In genomic region chr9:66275267-66275991, GRCm38 (mm10) we compare ENCODE assay signal across 9 mouse cellular contexts.
DNase-seq lines count a peak whose midpoint lies in the region; ATAC-seq and TF ChIP-seq lines count a peak whose summit lies in the region.
"Had no signal": no experiment of that assay in that cellular context is flagged by ENCODE, and none has a peak within 500 bp of the region (broad histone marks: within the 10 kb centered on the region; RNA-seq: fewer than 3 reads in every experiment).

No protein-coding gene starts in this region.

- peak; percentile 15 for DNase-seq in thymus, postnatal 25 days
- no peak for DNase-seq in thymus, postnatal 10 days (ENCODE audit: low spot score in 2 of 2)
- peak; percentile 82 for DNase-seq in forebrain, embryonic 11.5 days (ENCODE audit: low spot score)
- peak; percentile 43 to 50 for DNase-seq in heart, postnatal 36 days
- peak; percentile 52 to 72 for DNase-seq in layer of hippocampus, adult 2 months (ENCODE audit: low spot score in 2 of 2)
- no peak for DNase-seq in liver, postnatal 0 days
- peak; percentile 86 for DNase-seq in right cerebral cortex, adult 18-20 months

- 1% methylated on average over 15 of the region's 15 CpGs for WGBS in forebrain, embryonic 11.5 days
- 19% methylated on average over 15 of the region's 15 CpGs for WGBS in liver, postnatal 0 days (ENCODE audit: insufficient replicate concordance)

- peaks cover 10% of the 10 kb centered on the region for H3K4me1 ChIP-seq in forebrain, embryonic 11.5 days (replicated peaks; ENCODE audit: control insufficient read depth, insufficient read depth, low read length)
- H3K4me1 ChIP-seq in liver, postnatal 0 days (ENCODE audit: insufficient read depth): peaks cover 26% of the 10 kb centered on the region

- peak; percentile 86 for ATAC-seq in forebrain, embryonic 11.5 days (replicated peaks; ENCODE audit: low FRiP score)
- ATAC-seq in liver, postnatal 0 days: no peak
- ATAC-seq in erythroblast, adult 5-6 weeks (replicated peaks; ENCODE audit: low FRiP score, poor library complexity, severe bottlenecking): no peak

- intact Hi-C loops in heart, postnatal 36 days (cut with DNase I): loop anchor here (2.0 kb wide), 1 partner anchor 27 kb away; no protein-coding TSS in a partner anchor

- H3K9ac ChIP-seq in forebrain, embryonic 11.5 days (ENCODE audit: low read length): peak overlapping the region; percentile 41
- H3K9ac ChIP-seq in liver, postnatal 0 days (replicated peaks): no peak overlapping the region; the same call in 1 of the 2 replicates

- no peak for TF ChIP-seq CTCF in layer of hippocampus, adult 2 months (conservative IDR thresholded peaks at IDR 0.05)
- TF ChIP-seq CTCF in liver, postnatal 0 days (IDR thresholded peaks at IDR 0.05; ENCODE audit: low read depth): no peak

- peak overlapping the region; percentile 5; the same call in 1 of the 2 replicates for H3K4me3 ChIP-seq in forebrain, embryonic 11.5 days (ENCODE audit: low read depth, low read length)
- peak overlapping the region; percentile 45 for H3K4me3 ChIP-seq in layer of hippocampus, adult 2 months
- no peak overlapping the region for H3K4me3 ChIP-seq in liver, postnatal 0 days (ENCODE audit: low read depth, low read length)

- H3K27me3 ChIP-seq in forebrain, embryonic 11.5 days (ENCODE audit: control insufficient read depth, insufficient read depth, low read length): no peaks in the 10 kb centered on the region
- no peaks in the 10 kb centered on the region for H3K27me3 ChIP-seq in liver, postnatal 0 days (ENCODE audit: insufficient read depth, low read length)

- no peaks in the 10 kb centered on the region for H3K36me3 ChIP-seq in forebrain, embryonic 11.5 days (ENCODE audit: control insufficient read depth, insufficient read depth, low read length)
- peaks cover 7% of the 10 kb centered on the region for H3K36me3 ChIP-seq in liver, postnatal 0 days (replicated peaks; ENCODE audit: insufficient read depth, low read length)

- H3K27ac ChIP-seq in forebrain, embryonic 11.5 days (ENCODE audit: low read depth, low read length): peak overlapping the region; percentile 89
- peak overlapping the region; percentile 86 for H3K27ac ChIP-seq in layer of hippocampus, adult 2 months
- H3K27ac ChIP-seq in liver, postnatal 0 days (ENCODE audit: low read depth): no peak overlapping the region
- H3K27ac ChIP-seq: macrophage had no signal

- no peak for TF ChIP-seq EP300 in liver, postnatal 0 days (IDR thresholded peaks at IDR 0.05; ENCODE audit: low read depth)

- H3K9me3 ChIP-seq in forebrain, embryonic 11.5 days (ENCODE audit: control insufficient read depth, low read length): no peaks in the 10 kb centered on the region
- H3K9me3 ChIP-seq in liver, postnatal 0 days (ENCODE audit: low read length): no peaks in the 10 kb centered on the region

- peak overlapping the region; percentile 41 for H3K4me2 ChIP-seq in forebrain, embryonic 11.5 days (ENCODE audit: low read depth, low read length, severe bottlenecking)
- H3K4me2 ChIP-seq in liver, postnatal 0 days (ENCODE audit: low read depth, low read length): peak overlapping the region; percentile 44

Comparison
In these comparisons a context has a peak if more than half of its experiments do, and no peak if none do; other contexts are left out.
1. DNase-seq: peak in thymus, postnatal 25 days (single experiment), forebrain, embryonic 11.5 days (single experiment), heart, postnatal 36 days (2 of 2), layer of hippocampus, adult 2 months (2 of 2) and right cerebral cortex, adult 18-20 months (single experiment); none in thymus, postnatal 10 days (0 of 2) and liver, postnatal 0 days (single experiment).